Mouse (Mus musculus) cerebellum, adult 2 months (tissue): ENCODE data around the gene Igf1r.

Experiments
- CTCF ChIP-seq: fragments of 200-500 bp; IDR thresholded peaks from 2 replicates; pipeline ENCODE4 v1.5.1; 2011; ENCODE audit warnings: low read depth, mild to moderate bottlenecking, control low read depth, low read length, moderate library complexity, borderline replicate concordance; ENCODE audit not compliant: insufficient read depth
- POLR2A ChIP-seq: fragments of 200-500 bp; IDR thresholded peaks from 2 replicates; pipeline ENCODE4 v1.6.1; 2011; ENCODE audit warnings: low read length, control low read depth, borderline replicate concordance; ENCODE audit not compliant: insufficient read depth

DNA sequence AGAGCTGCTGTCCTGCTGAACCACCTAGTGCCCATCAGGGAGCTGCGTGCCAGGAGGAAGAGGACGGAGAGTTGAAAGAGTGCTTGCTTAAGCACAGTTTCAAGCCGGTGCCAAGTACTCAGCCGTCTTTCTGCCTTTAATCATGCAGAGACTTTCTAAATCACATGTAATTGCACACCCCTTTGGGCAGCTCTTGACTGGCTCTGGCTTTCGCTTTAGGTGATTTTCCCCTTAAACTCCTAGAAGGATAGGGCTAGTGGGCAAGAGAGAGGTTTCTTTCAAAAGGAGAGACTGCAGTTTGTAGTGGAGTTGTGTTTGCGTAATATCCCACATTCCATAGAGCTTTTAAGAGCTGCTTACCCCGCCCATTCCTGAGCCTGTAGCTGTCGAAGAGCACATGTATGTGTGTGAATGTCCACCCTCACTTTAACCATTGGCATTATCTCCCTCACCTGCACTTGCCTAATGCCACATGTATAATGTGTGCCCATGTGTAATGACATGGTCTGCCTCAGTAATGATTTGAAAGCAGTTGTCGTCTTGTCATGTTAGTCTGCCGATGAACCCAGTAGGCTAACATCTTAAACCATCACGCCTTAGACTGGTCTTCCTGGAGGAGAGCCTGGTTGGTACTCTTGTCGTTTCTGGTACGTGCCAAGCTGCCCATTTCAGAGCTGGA is 109.7 kb downstream of the Igf1r start:
- no peak for TF ChIP-seq POLR2A
- TF ChIP-seq CTCF = no peak
